Mouse (Mus musculus) small intestine, adult 2 months (tissue): Measurements from ENCODE around the gene Spon1.

Experiments
- CTCF ChIP-seq: fragments of 200-500 bp; IDR thresholded peaks from 2 replicates; pipeline ENCODE4 v1.5.1; 2012; ENCODE audit warnings: low read depth, mild to moderate bottlenecking, control low read depth, inconsistent platforms, low read length, moderate library complexity, mixed read lengths; ENCODE audit not compliant: insufficient replicate concordance, insufficient read length; ENCODE audit errors: extremely low read depth
- POLR2A ChIP-seq: fragments of 200-500 bp; IDR thresholded peaks from 2 replicates; pipeline ENCODE4 v1.6.1; 2012; ENCODE audit warnings: low read depth, mild to moderate bottlenecking, control low read depth, inconsistent platforms, low read length, moderate library complexity

DNA sequence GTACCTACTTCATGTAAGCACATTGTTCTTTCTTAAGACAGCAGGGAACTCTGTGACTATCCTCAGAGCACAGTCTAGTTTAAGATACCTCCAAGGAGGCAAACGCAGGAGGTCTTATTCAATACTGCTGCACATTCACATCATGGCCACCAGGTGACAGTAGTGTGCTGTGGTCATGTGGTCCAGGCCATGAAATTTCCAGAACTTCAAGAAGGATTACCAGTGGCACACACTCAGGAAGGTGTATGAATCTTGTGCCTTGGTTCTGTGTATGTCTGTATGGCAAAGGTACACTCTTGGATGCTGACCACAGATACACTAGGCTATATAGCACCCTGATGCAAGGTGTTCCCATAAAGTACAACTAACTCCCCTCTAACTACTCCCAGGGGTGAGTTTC, 6.6 kb upstream of the Spon1 start:
- TF ChIP-seq CTCF (peak; percentile 66; the same call in 1 of the 2 replicates), POLR2A (no peak)
